Mouse (Mus musculus): ENCODE measurements at regions not wholly inside any gene's neighbourhood (a gene's known extent, or its start where the extent isn't known, plus 50 kb on each side); places are given as distances from the start of the nearest gene placed in this dataset.

DNA sequence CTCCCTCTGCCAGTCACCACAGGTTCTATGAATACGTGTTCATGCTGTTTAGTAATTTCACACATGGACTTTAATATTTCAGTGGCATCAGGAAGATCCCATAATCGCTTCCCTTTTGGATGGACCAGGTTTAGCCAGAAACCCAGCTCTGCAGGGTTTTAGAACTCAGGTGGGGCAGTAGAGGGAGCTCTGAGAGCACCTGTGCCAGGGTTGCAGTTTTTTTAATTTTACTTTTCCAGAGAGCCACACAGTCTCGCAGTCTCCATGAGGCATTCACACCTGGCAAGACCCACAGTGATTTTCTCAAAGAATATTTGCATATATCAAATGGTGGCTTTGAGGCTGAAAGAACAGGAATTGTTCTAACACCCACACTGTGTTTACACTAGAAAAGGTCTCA, 1603.8 kb upstream of the Cdh8 start:
- peak; percentile 11 for DNase-seq

All from right cerebral cortex, postnatal 25 days (tissue).